Mouse (Mus musculus) cerebellum, postnatal 25 days (tissue): ENCODE data around the gene Plekhh3.

Experiments
- DNase-seq, 2 experiments: peaks; one replicate each; pipeline ENCODE4 v3.0.0; 2021; ENCODE audit warnings: mixed read lengths in 2 of 2

Plekhh3 gene

DNA sequence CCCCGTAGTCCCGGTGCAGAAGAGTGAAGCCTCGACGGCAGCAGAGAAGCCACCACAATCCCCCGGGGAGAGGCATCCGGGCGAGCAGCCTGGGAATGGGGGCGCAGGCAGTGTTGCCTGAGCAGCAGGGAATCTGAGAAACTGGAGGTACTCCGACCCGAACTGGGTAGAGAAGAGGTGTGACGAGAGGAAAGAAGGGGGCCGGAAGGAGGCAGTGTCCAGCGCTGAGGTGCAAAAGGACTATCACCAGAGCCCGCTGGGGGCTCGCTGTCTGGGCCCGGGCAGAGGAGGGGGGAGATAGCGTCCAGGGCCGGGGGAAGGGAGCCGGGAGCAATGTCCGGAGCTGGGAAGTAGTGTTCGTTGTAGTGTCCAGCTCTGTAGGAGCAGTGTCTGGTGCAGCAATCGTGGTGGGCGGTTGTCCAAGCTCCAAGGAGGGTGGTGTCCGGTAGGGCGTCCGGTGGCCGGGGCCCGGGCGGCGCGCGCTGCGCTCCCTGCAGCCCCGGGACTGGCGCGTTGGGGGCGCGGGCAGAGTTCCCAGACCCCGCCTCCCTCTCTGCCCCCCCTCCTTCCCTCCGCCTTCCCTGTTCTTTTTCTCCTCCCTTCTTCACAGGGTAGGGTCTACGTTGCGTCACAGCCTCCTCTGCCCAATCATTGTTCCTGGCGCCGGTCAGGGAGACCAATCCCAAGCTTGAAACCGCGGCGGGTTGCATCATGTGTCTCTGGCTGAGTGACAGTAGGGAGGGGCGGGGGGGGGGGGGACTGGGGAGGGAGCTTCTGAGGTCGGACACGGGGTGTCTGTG lies at the start of gene Plekhh3:
TSS of gene Plekhh3 (minus strand) at position 541 of the 800 bp plus-strand sequence.
- peak; percentile 94 to 96 for DNase-seq

DNA sequence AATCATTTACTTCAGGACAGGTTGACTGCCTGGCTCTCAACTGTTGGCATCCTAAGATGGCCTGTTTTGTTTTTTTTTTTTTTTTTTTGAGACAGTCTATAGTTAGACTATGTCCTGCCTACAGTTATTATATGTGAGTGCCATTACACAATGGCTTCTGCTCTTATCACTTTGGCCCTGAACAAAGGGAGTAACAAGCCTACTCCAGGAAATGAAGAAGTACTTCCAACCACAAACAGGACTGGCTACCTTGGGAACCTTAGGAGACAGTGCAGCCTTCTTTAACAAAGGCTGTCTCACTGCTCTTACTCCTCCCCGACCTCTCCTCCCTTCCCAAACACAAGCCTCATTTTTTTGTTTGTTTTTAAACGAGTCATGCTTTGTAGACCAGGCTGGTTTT lies 49.7 kb upstream of the Plekhh3 start:
- DNase-seq: no peak

DNA sequence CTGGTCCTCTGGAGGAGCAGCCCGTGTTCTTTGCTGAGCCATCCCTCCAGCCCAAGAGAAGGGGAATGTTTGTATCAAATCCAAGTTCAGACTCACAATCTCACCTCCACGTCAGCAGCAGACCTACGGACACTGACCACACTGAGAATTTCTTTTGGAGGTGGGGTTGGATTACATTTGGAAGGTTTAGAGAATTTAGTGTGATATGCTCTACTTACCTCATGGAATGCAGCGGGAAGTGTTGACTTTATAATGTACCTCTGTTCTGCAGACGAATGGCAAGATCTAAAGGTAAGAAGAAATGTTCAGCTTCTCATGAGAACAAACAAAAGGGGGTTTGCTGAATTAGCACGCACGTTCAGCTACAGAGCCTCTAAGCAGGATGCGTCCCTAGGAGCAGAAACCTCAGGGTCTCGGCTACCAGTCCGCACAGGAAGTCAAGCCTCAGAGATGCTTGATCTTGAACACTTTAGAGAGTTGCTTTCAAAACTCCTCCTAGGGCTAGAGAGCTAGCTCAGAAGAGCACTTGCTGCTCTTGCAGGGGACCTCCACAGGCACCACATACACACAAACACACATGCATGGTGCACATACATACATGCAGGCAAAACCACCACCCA lies 47.4 kb upstream of the Plekhh3 start:
- DNase-seq: no peak

DNA sequence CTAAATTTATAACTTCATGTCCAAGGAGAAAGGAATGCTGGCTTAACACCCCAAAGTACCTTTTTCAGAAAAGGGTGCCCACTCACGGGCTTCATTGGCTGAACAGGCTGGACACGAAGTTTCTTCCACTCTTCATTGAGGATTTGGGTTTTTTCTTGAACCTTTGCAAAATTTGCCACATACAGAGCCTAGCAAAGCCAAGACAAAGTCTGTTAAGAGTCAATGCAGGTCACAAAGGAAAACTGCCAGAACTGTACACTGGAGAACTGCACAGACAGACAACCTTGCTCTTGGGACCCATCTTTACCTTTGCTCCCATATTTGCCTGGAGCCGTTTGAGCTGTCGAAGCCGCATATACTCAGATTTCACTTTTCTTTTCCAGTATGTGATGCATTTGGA lies 45.8 kb upstream of the Plekhh3 start:
- no peak for DNase-seq

DNA sequence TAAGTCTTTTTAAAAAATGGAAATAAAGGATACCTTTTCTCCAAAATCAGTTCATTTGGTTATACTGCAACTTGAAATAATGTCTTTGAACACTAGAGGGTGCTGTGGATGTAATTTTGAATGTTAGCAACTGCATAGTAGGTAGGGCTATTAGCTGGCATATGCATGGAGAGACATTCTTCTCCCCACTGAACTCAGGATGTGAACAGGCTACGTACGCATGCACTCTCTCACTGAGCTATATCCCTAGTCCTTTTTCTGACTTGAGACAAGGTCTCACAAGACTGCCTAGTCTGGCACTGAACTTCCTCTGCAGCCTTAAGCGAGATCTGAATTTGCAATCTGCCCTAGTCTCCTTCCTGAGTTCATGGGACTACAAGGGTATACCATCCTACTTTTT lies 40.8 kb upstream of the Plekhh3 start:
- peak; percentile 23 to 32 for DNase-seq

DNA sequence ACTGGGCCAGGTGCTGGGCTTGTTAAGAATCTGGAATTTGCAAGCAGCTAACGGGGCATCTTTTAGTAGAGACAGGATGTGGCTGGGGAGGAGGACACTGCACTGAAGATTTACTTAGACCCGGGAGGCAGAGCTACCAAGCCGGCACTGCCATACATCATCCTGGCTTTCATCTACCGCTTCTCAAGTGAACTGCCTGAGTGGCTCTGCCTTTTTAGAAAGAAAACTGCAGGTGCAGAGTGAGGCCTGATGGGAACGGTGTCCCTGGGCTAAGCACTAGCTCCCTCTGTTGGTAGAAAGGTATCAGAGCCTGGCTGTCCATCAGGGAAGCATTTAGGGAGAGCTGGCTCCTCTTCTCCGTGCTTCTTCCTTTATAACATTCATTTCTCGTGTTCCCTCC lies 29.8 kb upstream of the Plekhh3 start:
- peak; percentile 75 to 81 for DNase-seq

DNA sequence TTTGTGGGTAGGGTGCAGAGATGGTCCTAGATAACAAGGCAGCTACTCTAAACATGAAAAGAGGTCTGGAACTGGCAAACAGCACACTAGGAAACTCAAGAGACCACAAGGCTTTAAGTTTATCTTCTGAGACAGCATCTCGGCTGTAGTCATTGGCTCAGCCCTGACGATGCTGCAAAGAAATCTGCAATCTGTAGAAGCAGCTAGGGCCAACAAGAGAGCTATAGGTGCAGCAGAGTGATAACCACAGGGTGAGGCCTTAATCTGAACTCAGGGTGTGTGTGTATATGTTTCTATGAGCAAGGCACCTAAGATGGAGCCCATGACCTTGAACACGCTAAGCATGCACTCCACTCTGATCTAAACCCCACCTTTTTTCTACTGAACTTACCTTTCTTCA lies 28.4 kb upstream of the Plekhh3 start:
- DNase-seq: no peak

DNA sequence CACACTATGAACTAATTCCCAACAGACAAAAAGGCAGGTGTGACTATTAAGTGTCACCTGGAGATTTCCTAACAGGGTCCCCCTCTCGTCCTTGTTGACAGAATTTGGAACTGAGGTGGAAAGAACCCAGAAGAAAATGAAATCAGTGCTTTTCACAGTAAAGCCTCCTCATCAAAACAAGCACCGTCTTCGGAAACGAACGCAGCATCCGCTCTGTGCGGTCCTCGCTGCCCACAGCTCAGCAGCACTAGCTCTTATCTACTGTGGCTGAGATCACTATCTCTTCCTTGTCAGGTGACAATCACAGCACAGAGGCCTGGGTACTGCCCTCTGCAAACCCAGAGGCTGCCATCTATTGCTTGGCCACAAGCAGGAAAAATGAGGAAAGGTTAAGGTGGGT lies 25.0 kb upstream of the Plekhh3 start:
- no peak for DNase-seq

DNA sequence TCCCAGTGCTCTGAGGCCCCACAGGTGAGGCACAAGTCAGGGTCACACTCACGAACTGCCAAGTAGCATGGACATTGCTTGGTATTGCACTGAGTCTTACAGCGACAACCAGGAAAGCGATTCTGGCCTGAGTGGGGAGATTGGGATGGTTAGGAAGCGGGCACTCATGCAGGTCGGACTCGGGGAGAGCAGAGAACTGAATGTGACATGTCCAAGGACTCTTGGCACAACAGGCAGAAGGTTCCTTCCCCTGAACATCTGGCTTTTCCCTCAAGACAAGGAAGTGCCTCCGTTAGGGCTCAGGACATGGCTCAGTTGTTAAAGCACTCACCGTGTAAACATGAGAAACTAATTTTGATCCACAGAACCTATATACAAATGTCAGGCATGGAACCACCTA lies 24.4 kb upstream of the Plekhh3 start:
- peak in 1 of 2 experiments; percentile 7 for DNase-seq

DNA sequence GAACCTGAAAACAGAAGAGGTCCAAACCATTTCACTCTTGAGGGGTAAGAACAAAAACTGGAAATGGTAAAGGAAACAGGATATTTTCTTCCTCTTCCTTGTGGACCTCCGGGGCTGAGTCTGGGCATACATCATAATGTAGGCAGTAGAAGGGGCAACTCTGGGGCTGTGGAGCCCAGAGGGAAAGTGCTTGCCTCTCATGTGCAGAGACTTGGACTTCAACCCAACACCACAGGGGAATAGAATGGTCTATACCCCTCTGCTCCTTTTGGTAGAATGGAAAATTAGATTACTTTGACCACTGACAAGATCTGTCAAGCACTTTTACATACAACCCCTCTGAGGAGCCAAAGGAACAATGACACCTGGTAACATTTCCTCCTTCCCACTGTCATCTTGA lies 23.9 kb upstream of the Plekhh3 start:
- peak in 1 of 2 experiments; percentile 4 for DNase-seq

DNA sequence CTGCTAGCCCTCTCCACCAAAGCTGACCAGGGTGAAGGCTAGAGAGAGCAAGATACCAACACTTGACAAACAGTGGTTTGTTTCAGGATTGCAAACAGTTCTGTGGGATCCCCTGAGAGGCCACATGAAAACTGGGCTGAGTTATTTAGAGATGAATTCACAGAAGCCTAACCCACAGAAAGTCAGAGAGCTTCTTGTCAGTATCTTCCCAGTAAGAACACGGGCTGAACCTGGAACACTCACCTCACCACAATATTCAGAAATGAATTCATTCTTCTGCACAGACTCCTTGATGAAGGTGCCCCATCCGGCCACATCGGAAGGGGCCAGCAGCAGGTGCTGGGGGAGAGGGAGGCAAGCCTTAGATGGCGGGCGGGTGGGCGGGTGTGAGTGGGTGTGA lies 23.5 kb upstream of the Plekhh3 start:
- peak in 1 of 2 experiments; percentile 6 for DNase-seq

DNA sequence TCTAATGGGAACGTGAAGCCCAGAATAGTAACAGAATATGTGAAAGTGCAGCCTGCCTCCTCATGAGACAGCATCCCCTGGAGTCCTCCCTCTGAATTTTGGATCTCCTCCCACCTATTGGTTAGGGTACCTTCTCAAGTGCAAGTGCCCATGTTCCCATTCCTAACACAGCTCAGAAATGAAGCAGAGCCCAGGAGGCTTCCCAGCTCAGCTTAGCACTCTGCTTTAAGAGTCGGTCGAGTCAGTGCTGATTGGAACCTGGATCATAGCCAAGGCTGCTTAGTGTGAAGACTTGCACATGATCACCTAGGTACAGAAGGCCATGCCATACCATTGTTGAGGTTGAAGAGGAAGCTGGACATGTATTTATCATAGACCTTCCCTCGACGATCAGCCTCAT lies 23.0 kb upstream of the Plekhh3 start:
- DNase-seq: peak; percentile 36 to 55

DNA sequence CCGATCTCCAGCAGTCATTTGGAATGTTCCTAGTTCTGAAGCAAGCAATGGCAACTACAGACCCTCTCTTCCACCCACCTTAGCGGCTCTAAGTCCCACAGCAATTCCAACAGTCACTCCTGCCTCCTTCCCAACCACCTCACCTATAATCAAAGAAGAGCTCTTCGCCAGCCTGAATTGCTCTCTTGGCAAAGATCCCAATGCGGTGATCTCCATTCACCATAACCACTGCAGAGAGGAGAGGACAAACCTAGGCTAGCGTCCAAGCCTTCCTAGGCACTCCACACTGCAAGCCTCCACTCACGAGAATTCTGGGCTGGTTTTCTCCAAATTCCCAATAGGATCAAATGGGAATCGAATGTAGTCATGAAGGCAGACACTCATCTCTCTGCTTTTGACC lies 21.9 kb upstream of the Plekhh3 start:
- DNase-seq: peak in 1 of 2 experiments; percentile 61

DNA sequence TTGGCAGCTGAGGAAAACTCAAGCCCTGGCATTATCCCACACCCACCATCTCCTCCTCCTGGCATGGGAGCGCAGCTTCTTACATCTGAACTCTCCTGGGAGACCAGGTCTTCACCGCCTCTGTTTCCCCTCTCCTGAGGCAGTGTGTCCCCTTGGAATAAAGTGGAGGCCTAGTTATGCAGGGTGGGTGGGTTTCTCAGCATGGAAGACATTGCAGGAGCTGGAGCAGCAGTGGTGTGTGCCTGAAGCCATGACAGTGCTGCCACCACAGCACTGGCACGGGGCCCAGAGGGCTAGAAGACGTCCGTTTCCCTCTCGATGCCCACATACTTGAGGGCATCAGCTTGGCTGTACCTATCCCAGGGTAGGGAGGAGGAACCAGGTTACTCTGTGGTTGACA lies 21.5 kb upstream of the Plekhh3 start:
- DNase-seq: peak in 1 of 2 experiments; percentile 73

DNA sequence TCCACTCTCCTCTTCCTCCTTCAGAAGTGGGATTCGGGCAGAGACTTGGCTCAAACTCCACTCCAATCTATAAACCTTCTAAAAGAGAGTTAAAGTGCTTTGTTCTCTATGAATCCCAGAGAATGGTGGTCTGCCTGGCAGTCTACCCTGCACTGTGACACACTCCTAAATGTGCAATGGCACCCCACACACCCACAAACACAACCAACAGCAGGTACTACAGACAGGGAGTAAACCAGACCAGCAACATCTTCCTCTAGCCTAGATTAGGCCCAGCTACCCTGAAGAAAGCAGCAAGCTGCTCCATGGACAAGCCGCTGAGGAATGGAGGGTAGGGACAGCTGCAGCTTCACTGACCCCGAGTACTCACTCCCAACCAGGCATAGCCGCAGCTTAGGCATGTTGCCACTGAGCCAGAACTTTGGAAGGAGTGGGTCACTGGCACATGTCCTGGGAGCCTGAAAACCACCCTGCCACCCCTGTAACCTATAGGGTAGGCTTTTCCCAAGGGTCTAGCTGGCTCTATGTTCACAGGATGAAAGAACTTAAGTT lies 20.8 kb upstream of the Plekhh3 start:
- peak; percentile 53 to 59 for DNase-seq

DNA sequence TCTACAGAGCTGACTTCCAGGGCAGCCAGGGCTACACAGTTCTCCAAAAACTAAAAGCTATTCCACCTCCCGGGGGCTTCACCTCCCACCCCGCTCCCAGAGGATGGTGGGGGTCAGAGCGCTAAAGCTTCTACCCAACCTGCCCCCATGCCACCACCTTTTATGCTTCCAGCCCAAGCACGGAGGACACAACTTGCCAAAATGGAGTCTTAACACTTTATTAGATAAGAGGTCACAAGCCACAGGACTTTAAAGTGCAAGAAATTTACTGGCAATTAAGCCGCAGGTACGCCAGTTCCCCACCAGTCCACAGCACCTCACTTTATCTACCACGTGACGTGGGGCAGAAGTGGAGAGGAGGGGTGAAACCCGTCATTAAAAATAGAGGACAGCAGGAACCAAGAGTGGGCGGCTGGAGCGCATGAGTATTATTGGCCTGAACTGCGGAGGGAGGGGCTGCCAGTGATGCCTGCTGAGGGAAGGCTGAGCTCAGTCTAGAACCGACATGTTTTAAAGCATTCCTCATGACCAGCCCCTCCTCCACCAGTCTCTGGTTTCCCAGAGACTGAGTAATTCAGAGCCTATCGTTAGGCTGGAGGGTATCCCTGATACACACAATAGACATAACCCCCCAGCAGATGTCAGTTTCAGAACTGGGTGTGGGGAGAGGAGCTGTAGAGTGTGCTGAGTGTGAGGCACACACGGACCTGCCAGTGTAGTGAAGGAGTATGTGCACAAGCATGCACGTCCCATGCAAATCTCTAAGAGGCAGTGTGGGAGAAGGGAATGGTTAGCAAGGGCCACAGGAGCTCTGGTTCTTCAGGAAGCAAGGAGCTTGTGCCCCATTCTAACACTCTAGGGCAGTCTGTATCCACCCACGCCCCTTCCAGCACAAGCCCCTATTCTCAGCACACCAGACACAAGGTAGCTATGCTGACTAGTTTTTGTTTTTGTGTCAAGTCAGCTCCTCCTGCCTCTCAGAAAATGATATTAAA lies 20.1 kb upstream of the Plekhh3 start:
- peak; percentile 65 to 69 for DNase-seq

DNA sequence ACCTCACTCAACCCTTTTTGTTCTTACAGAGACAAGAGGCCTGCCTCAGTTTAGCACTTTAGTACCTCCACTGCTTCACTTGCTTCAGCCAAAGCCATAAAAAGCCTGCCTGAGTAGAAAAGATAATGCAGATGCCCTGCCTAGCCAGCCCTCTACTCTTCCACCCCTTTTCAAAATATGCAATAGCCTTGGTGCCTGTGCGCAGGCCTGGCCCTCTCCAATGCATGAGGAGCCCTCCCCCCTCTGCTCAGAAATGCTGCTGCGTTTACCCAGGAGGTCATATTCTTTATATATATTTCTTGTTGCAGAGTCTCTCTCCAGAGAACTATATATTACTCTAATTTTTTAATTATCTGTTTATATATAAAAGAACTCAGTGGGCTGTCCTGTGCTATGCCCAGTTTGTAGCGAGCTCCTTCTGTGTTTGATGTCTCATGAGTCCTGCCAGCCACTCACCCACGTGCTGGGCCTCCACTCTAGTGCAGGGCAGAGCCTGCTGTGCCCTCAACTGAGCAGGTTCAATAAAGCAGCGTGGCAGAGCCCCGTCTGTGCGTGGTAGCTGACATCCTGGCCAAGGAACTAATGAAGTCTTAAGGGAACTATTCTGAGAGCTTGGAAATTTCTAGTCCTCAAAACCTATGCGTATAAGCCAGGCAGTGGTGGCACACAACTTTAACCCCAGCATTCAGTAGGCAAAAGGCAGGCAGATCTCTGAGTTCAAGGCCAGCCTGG lies 19.2 kb upstream of the Plekhh3 start:
- DNase-seq: peak; percentile 54 to 59

DNA sequence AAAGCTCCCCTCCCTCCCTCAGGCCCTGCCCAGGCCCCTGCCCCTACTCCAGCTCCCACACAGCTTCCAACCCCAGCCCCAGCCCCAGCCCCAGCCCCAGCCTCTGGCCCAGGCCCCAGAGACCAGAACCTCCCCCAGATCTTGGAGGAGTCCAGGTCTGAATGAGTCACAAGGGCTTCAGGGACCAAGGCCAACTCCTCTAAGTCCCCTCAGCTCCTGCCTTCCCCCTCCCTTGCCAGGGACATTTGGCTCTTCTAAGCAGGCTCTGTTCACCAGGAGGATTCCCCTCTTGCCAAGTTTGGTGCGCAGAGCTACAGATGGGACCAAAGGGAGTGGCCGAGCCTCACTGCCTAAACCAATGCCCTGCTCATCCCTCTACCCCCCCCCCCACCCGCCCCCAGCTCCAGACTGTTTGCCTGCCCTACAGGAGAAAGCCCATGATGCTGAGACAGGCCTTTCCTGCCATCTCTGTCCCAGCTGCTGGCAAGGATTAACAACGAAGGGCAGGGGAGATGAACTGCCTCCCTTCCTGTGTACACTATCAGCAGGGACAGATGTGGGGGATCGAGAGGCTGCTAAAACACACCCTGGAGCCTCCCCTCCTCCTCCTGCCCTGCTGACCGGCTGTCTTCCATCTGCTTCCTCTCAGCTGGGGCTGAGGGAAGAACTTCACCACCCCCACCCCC lies 18.5 kb upstream of the Plekhh3 start:
- DNase-seq: peak; percentile 88 to 93

DNA sequence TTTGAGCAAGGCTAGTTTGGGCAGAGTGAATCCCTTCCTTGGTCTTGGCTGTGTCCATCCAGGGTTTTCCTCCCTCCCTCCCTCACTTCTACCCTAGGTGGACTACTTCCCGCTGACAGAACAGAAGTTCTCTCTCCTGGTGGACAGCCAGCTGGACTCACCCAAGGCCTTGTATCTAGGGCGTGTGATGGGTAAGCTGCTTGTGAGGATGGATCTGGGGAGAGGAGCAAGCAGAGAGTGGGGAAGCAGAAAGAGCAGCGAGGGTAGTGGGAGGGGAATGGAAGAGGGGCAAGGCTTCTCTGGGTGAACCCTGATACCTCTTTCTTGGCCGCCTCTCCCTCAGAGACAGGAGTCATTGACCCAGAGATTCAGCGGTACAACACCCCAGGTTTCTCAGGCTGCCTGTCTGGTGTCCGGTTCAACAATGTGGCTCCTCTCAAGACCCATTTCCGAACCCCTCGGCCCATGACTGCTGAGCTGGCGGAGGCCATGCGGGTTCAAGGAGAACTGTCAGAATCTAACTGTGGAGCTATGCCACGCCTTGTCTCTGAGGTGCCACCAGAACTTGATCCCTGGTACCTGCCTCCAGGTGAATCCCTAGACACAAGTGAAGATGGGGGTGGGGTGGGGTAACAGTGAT lies 17.1 kb upstream of the Plekhh3 start:
- peak; percentile 89 to 92 for DNase-seq

DNA sequence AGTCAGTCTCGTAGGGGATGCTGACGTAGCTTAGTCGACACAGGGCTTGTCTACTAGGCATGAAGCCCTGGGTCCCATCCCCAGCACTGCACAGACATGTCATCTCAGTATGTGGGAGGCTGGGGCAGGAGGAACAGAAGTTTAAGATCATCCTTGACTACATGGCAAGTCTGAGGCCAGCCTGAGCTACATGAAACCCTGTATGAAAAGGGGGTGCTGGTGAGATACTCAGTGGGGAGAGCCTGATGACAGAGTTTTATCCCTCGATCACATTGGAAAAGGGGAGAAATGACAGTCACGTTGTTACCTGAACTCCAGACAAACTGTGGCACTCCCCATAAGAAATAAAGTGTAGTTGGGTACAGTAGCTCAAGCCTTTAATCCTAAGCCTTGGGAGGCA lies 16.4 kb upstream of the Plekhh3 start:
- peak; percentile 39 to 49 for DNase-seq
